9 mouse cellular contexts compared by ENCODE assay signal in the genomic region with DNA sequence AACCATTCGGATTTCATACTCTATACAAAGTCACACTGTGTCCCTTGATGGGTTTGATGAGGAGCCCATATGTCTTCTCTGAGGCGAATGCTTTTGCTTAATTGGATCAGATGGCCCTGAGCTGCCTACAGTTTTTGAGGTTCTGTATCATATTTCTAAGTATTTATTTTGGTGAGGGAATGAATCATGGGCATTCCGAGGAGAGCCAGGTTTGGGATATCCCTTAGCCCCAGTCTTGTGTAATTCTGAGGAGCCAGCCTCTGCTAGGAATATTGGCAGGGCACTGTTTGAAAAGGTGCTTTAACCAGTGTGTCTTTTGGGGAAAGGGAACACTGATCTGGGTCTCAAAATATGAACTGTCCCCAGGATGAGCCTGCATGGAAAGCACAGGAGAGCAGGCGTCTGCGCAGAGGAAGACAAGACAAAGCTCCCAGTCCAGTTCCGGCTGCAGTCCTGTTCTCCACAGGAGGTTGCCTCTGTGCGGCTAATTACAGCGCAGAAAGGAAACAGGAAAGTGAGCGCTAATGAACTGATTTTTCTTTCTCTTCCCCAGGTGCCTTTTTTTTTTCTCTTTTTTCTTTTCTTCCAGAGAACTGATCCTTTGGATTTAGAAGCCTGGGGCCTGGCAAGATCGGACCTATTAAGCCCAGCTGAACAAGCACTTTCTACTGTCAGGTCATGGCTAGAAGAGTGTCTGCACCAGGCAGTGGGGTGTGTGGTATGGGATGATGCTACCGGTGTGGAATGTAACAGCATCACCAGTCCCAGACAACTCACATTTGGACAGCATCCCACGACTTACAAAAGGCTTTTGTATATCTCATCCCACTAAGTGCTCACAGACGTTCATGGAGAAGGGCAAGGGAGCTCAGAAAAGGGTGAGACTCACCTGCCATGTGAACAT.
A peak's percentile ranks its signal among the peaks of the same experiment; 100 is the strongest.
DNase-seq lines count a peak whose midpoint lies in the region; ATAC-seq lines count a peak whose summit lies in the region.
"Had no signal": no experiment of that assay in that cellular context is flagged by ENCODE, and none has a peak within 500 bp of the region (broad histone marks: within the 10 kb centered on the region; RNA-seq: fewer than 3 reads in every experiment).

No protein-coding gene starts in this region.

- H3K4me3 ChIP-seq in forebrain, embryonic 11.5 days (ENCODE audit: low read depth, low read length): no peak overlapping the region
- H3K4me3 ChIP-seq in midbrain, embryonic 14.5 days (replicated peaks; ENCODE audit: low read depth, low read length): no peak overlapping the region

- 0 out of 2 replicates have a peak, but pooled peaks have one; percentile 36 for ATAC-seq in forebrain, embryonic 11.5 days (replicated peaks; ENCODE audit: low FRiP score)
- no peak for ATAC-seq in midbrain, embryonic 14.5 days (ENCODE audit: low FRiP score, low TSS enrichment)

- no peaks in the 10 kb centered on the region for H3K36me3 ChIP-seq in forebrain, embryonic 11.5 days (ENCODE audit: control insufficient read depth, insufficient read depth, low read length)
- H3K36me3 ChIP-seq in midbrain, embryonic 14.5 days (ENCODE audit: control insufficient read depth, insufficient read depth, low read length): no peaks in the 10 kb centered on the region

- no peak overlapping the region for H3K27ac ChIP-seq in forebrain, embryonic 11.5 days (ENCODE audit: low read depth, low read length)
- H3K27ac ChIP-seq in midbrain, embryonic 14.5 days (replicated peaks; ENCODE audit: low read depth, low read length): no peak overlapping the region; the same call in 1 of the 2 replicates

- intact Hi-C loops in gastrocnemius, postnatal 36 days (cut with DNase I): no loop called here

- peak; percentile 13 for DNase-seq in layer of hippocampus, adult 9-10 months (ENCODE audit: low spot score)
- DNase-seq in layer of hippocampus, postnatal 14 days (ENCODE audit: low spot score in 2 of 2): no peak
- DNase-seq in brain, adult 2 months (ENCODE audit: low read depth, low spot score): peak; percentile 46
- no peak for DNase-seq in forebrain, embryonic 11.5 days (ENCODE audit: low spot score)
- DNase-seq in midbrain, embryonic 14.5 days: peak; percentile 54
- no peak for DNase-seq in thymus, postnatal 4 days
- no peak for DNase-seq in ovary, postnatal 14 days (ENCODE audit: low spot score)
- no peak for DNase-seq in gastrocnemius, postnatal 36 days
- DNase-seq: cerebellum, postnatal 10 days had no signal

- WGBS in forebrain, embryonic 11.5 days: 18% methylated on average over 13 of the region's 13 CpGs
- 43% methylated on average over 13 of the region's 13 CpGs for WGBS in midbrain, embryonic 14.5 days

- H3K9ac ChIP-seq in forebrain, embryonic 11.5 days (ENCODE audit: low read length): no peak overlapping the region
- no peak overlapping the region for H3K9ac ChIP-seq in midbrain, embryonic 14.5 days (replicated peaks; ENCODE audit: low read length)

- no peaks in the 10 kb centered on the region; the same call in 1 of the 2 replicates for H3K4me1 ChIP-seq in forebrain, embryonic 11.5 days (replicated peaks; ENCODE audit: control insufficient read depth, insufficient read depth, low read length)
- H3K4me1 ChIP-seq in midbrain, embryonic 14.5 days (ENCODE audit: control insufficient read depth, insufficient read depth, low read length): peaks cover 4% of the 10 kb centered on the region; the same call in 1 of the 2 replicates

- no peaks in the 10 kb centered on the region for H3K27me3 ChIP-seq in forebrain, embryonic 11.5 days (ENCODE audit: control insufficient read depth, insufficient read depth, low read length)
- H3K27me3 ChIP-seq in midbrain, embryonic 14.5 days (ENCODE audit: control insufficient read depth, insufficient read depth, low read length): no peaks in the 10 kb centered on the region

- H3K4me2 ChIP-seq in forebrain, embryonic 11.5 days (ENCODE audit: low read depth, low read length, severe bottlenecking): no peak overlapping the region
- no peak overlapping the region for H3K4me2 ChIP-seq in midbrain, embryonic 14.5 days (ENCODE audit: low read length)

- no peaks in the 10 kb centered on the region for H3K9me3 ChIP-seq in forebrain, embryonic 11.5 days (ENCODE audit: control insufficient read depth, low read length)
- H3K9me3 ChIP-seq in midbrain, embryonic 14.5 days (ENCODE audit: control insufficient read depth, low read length): no peaks in the 10 kb centered on the region

Comparison
In these comparisons a context has a peak if more than half of its experiments do, and no peak if none do; other contexts are left out.
1. DNase-seq: peak in layer of hippocampus, adult 9-10 months (single experiment), brain, adult 2 months (single experiment) and midbrain, embryonic 14.5 days (single experiment); none in layer of hippocampus, postnatal 14 days (0 of 2), forebrain, embryonic 11.5 days (single experiment), thymus, postnatal 4 days (single experiment), ovary, postnatal 14 days (single experiment) and gastrocnemius, postnatal 36 days (0 of 2).